Mouse (Mus musculus) intestine, embryonic 14.5 days (tissue): ENCODE measurements around the gene Uchl5. TPM values are rescaled to one million over a fixed set of nuclear protein-coding genes. Genes with fewer than 3 reads are reported as not detected.

Experiments used
- ATAC-seq: fragments of 200-750 bp; cut with Nextera tagmentation; replicated peaks from 2 replicates; pipeline ENCODE4 v1.8.0; 2017; ENCODE audit warnings: low read depth, moderate number of reproducible peaks, moderate TSS enrichment, moderate library complexity; ENCODE audit not compliant: low FRiP score, low TSS enrichment
- DNase-seq: peaks from one replicate; pipeline ENCODE4 v3.0.0-alpha.2; 2018; ENCODE audit warnings: low spot score
- H3K27ac ChIP-seq: fragments of 300-500 bp; sonication (generic); 2 replicates; pipeline ENCODE4 v1.5.1; 2014; ENCODE audit warnings: low read depth, mild to moderate bottlenecking, control low read depth
- H3K27me3 ChIP-seq: fragments of 300-500 bp; sonication (generic); replicated peaks from 2 replicates; pipeline ENCODE4 v1.6.1; 2014; ENCODE audit warnings: low read length, control low read depth; ENCODE audit not compliant: control insufficient read depth, insufficient read depth
- H3K36me3 ChIP-seq: fragments of 300-500 bp; sonication (generic); 2 replicates; pipeline ENCODE4 v1.6.1; 2014; ENCODE audit warnings: low read length, control low read depth; ENCODE audit not compliant: control insufficient read depth, insufficient read depth
- H3K4me1 ChIP-seq: fragments of 300-500 bp; sonication (generic); replicated peaks from 2 replicates; pipeline ENCODE4 v1.6.1; 2014; ENCODE audit warnings: low read length, control low read depth, mixed read lengths; ENCODE audit not compliant: control insufficient read depth, insufficient read depth
- H3K4me2 ChIP-seq: fragments of 300-500 bp; sonication (generic); 2 replicates; pipeline ENCODE4 v1.6.1; 2014; ENCODE audit warnings: low read length
- H3K4me3 ChIP-seq: fragments of 300-500 bp; sonication (generic); 2 replicates; pipeline ENCODE4 v1.5.1; 2014; ENCODE audit warnings: low read depth, low read length, control low read depth, mixed read lengths
- H3K9ac ChIP-seq: fragments of 300-500 bp; sonication (generic); 2 replicates; pipeline ENCODE4 v1.6.1; 2014; ENCODE audit warnings: mild to moderate bottlenecking, low read length
- H3K9me3 ChIP-seq: fragments of 300-500 bp; sonication (generic); 2 replicates; pipeline ENCODE4 v1.6.1; 2016; ENCODE audit warnings: low read length, control low read depth; ENCODE audit not compliant: control insufficient read depth
- WGBS: fragments of 180-500 bp; shearing (Covaris S2); extraction: QIAGEN DNeasy Blood & Tissue Kit; methylation state at CpG from one replicate; pipeline ENCODE4 v1.1.7; 2014; 5-methylcytosine and 5-hydroxymethylcytosine counted together
- polyA plus RNA-seq: library from polyadenylated mRNA; unstranded; fragments of >200 nt; fragmentation: Nextera tagmentation; extraction: Ambion mirVana; gene quantifications from 2 replicates; pipeline ENCODE4 v1.2.1, GENCODE M21; 2014

Gene Uchl5
- polyA plus RNA-seq, result 75.3 and 81.8 TPM in 2 replicates

DNA sequence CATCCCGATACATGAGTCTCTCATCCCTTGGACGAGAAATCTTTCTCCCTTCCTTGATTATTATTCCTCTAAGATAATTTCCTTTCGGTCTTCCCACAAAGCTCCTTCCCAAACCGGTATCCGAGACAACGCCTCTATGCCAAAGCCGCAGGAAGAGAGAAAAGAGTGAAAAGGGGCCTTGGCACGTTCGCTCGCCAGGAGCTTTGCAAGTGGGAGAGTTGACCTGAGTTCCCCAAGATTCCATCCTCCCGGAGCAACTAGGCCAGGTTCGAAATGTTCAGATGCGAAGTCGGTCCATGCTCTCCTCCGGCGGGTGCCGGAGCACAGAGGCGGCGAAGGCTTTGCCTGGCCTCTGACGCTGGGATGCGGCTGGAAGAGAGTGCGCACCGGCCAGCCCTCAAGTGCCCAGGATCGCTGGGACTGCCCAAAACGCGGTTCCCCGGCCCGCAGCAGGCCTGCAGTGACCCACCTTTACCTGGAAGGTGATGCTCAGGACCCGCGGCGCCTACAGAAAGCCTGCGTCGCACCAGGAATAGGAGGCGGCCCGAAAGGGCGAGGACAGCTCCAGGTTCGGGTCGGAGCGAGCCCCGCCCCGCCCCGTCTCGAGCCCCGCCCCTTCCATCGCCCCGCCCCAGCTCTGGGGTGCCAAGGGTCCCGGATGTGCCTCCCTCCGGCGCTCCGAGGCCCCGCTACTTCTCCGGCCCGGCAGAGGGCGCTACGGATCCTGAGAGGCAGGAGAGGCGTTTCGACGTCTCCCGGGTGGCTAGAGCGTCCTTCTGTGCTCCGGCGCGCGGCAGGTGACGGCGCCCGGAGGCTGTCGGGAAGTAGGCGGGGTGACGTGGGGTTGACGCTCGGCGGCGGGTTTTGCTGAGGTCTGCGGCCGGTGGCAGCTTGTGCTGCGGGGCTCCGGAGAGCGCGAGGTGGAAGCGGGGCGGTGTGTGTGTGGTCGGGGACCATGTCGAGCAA lies at the start of gene Uchl5, which contains the start of gene Trove2:
Uchl5 (plus strand) TSS at position 827 of the 966 bp plus-strand sequence.
Trove2 (minus strand) TSS at position 623 of the 966 bp plus-strand sequence.
- under 1% methylated on average over 69 of the region's 84 CpGs for WGBS
- peak within 1 kb of the TSS; percentile 64 for H3K27ac ChIP-seq

DNA sequence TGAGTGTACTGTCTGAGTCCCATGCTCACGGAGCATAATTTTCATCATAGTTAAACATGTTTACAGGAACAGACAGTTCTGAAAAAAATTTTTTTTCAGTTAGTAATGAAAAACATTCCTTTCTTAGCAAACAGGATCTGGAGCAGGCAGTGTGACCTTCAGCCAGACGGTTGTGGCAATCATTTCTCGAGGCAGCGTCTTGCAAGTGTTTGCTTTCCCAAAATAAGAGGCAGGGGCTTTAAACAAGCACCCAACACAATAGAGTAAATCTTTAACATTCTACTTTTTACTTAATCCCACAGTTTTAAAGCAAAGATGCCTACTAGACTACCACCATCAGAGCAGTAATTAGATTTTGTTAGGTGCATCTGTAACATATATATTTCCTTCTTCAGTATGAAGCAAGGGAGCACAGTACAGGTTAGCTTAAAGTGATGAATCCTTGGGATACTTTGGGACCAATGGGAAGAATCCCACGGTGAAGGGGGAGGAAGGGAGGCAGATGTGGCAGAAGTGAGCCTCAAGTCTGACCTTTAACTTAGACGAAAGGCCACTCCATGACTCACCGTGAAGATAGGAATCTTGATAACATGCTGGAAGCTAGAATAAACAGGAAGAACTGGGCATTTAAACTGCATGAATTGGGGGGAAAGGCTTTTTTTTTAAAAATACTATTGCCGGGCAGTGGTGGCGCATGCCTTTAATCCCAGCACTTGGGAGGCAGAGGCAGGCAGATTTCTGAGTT lies 49.2 kb upstream of the Uchl5 start:
- DNase-seq (no peak), ATAC-seq (no peak)
- 52% methylated on average over 9 of the region's 9 CpGs for WGBS

More for the DNA sequence above, at the start of gene Uchl5, which contains the start of gene Trove2:
- H3K4me1 ChIP-seq, result peaks cover 10% of the 10 kb centered on the region
- H3K9ac ChIP-seq, result peak within 1 kb of the TSS; percentile 66
- H3K4me3 ChIP-seq, result peak within 1 kb of the TSS; percentile 71
- H3K9me3 ChIP-seq, result no peaks in the 10 kb centered on the region
- H3K4me2 ChIP-seq, result peak within 1 kb of the TSS; percentile 70
- DNase-seq (peak; percentile 99), ATAC-seq (peak; percentile 98)
- H3K27me3 ChIP-seq, result no peaks in the 10 kb centered on the region
- H3K36me3 ChIP-seq, result peaks cover 11% of the 10 kb centered on the region

DNA sequence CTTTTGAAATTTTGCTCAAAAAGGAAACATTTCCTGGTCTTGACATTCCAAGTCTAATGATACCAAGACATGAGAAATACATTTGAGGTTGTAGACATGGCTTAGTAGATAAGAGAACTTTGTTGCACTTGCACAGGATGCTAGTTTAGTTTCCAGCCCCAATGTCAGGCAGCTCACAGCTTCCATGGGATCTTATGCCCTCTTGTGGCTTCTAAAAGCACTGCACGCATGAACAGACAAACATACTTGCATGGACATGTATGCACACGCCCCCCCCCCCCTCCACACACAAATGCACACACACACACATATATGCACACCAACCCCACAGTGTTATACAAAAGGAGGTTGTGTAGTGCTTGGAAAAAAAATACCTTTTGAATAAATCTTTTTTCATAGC lies 46.2 kb upstream of the Uchl5 start:
- Histone ChIP-seq H3K4me2 (no peak overlapping the region), H3K27ac (no peak overlapping the region), H3K9ac (no peak overlapping the region), H3K4me3 (no peak overlapping the region), H3K9me3 (no peaks in the 10 kb centered on the region), H3K36me3 (no peaks in the 10 kb centered on the region), H3K4me1 (no peaks in the 10 kb centered on the region), H3K27me3 (no peaks in the 10 kb centered on the region)
- WGBS, result 73% methylated on average over 2 of the region's 2 CpGs
- no peak for ATAC-seq
- DNase-seq, result no peak

More for the DNA sequence above, 49.2 kb upstream of the Uchl5 start:
- no peak overlapping the region for H3K9ac ChIP-seq
- no peak overlapping the region for H3K4me3 ChIP-seq
- no peaks in the 10 kb centered on the region for H3K4me1 ChIP-seq
- no peak overlapping the region for H3K27ac ChIP-seq
- no peaks in the 10 kb centered on the region for H3K27me3 ChIP-seq
- no peaks in the 10 kb centered on the region for H3K9me3 ChIP-seq
- H3K4me2 ChIP-seq, result no peak overlapping the region
- H3K36me3 ChIP-seq, result no peaks in the 10 kb centered on the region

DNA sequence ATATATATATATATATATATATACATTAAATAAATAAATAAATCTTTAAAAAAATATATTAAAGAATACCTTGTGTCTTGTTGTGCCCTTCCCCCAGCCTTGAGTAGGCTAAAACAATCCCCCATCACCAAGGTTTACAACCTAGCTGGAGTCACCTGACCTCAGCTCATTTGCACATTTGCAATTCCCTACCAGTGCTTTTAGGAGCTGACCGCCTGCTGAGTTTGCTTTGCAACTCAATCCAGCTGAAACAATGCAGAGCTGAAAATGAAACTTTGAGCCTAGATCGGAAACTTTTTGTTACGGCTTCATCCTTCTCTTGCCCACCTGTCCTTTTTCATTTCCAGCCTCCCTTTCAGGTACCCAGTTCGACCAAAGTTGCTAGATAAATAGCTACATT lies 45.4 kb upstream of the Uchl5 start:
- no peak overlapping the region for H3K4me3 ChIP-seq
- no peaks in the 10 kb centered on the region for H3K4me1 ChIP-seq
- 56% methylated on average over 4 of the region's 4 CpGs for WGBS
- H3K9ac ChIP-seq, result no peak overlapping the region
- no peaks in the 10 kb centered on the region for H3K9me3 ChIP-seq
- H3K27me3 ChIP-seq, result no peaks in the 10 kb centered on the region
- DNase-seq (no peak), ATAC-seq (no peak)
- H3K4me2 ChIP-seq, result no peak overlapping the region
- H3K36me3 ChIP-seq, result no peaks in the 10 kb centered on the region
- no peak overlapping the region for H3K27ac ChIP-seq

DNA sequence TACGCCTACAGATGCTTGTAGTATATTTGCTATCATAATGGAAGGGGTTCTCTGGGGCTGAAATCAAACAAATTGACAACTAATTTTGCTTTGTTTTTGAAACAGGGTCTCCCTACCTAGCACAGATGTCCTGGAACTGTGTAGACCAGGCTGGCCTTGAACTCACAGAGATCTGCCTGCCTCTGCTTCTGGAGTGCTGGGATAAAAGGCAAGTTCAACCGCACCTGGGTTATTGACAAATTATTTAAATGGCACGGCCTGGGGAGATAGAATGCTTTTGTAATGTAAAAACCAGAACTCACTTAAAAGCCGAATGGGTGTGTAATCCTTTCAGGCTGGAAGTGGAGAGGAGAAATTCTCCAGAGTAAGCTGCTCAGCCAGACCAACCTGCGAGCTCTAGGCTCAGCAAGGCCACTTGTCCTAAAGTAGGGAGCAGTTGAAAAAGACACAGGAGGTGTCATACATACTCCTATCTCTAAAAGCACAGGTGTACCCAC lies 43.1 kb upstream of the Uchl5 start:
- no peak for ATAC-seq

DNA sequence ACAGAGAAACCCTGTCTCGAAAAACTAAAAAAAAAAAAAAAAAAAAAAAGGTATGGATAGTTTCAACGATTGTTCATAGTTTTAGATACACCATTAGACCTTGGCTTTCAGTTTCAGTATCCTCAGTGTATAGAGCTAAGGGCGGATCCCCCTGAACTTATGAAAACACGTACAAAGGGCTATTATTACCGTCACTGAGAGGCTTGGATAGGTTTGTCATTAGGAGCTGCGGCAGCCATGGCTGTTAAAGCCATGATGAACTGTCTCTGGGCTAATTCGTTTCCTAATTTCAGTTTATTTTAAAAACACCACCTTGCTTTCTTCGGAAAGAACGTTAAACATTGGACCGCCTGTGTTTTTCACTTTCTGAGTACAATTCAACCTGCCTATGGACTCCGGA lies 38.3 kb upstream of the Uchl5 start:
- DNase-seq (peak; percentile 52), ATAC-seq (peak; percentile 36; the same call in 1 of the 2 replicates)
- peak overlapping the region; percentile 72 for H3K4me3 ChIP-seq
- peak overlapping the region; percentile 71 for H3K4me2 ChIP-seq
- H3K27me3 ChIP-seq, result no peaks in the 10 kb centered on the region
- H3K27ac ChIP-seq, result no peak overlapping the region
- WGBS, result 26% methylated on average over 10 of the region's 11 CpGs
- H3K9ac ChIP-seq, result peak overlapping the region; percentile 75
- no peaks in the 10 kb centered on the region for H3K9me3 ChIP-seq
- no peaks in the 10 kb centered on the region; the same call in 1 of the 2 replicates for H3K4me1 ChIP-seq
- H3K36me3 ChIP-seq, result peaks cover 19% of the 10 kb centered on the region

More for the DNA sequence above, 43.1 kb upstream of the Uchl5 start:
- no peak for DNase-seq
- H3K27ac ChIP-seq, result no peak overlapping the region
- H3K36me3 ChIP-seq, result no peaks in the 10 kb centered on the region
- no peaks in the 10 kb centered on the region for H3K27me3 ChIP-seq
- 79% methylated on average over 5 of the region's 5 CpGs for WGBS
- H3K4me1 ChIP-seq, result no peaks in the 10 kb centered on the region; the same call in 1 of the 2 replicates
- H3K4me3 ChIP-seq, result no peak overlapping the region
- H3K9ac ChIP-seq, result no peak overlapping the region
- no peak overlapping the region for H3K4me2 ChIP-seq
- H3K9me3 ChIP-seq, result no peaks in the 10 kb centered on the region

DNA sequence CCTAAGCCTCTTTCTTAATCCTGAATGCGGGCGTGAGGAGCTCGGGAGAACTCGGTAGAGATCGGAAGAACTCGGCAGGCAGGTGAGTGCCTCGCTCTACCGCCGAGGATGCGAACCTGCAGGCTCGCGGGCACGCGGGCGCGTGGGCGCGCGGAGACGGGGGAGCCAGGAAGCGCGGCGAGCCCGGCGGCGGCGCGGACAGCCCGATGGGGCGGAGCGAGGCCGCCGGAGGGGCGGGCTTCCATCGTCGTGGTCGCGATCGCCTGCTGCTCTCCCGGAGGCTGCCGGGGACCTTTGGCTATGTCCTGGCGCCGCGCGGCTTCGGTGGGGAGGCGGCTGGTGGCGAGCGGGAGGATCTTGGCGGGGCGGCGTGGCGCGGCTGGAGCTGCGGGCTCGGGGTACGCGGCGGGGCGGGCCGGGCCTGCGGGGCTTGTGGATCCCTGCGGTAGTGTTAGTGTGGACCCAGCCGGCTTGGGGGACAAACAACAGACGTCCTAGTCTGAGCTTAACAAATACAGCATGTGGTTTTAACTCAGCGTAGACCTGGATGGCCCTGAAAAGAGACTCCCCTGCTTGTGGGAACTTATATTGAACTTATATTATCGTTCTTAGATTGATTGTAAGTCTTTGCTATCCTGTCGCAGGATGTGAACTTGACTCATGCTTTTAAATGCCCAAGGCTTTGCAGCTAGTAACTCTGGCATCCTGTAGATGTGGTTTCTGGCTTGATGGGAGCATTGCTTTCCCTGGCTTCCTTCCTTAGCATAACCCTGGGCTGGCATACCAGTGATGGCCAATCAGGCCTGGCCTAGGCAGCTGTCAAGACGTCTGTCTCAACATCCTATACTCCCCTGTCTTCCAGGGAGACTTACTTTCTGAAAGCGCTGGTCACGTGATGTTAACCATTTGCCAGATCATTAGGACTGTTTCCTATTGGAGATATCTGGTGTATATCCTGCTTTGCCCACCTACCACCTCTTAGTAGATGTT lies 37.4 kb upstream of the Uchl5 start:
- ATAC-seq, result peak; percentile 89

More for the DNA sequence above, 37.4 kb upstream of the Uchl5 start:
- DNase-seq, result peak; percentile 92
- peak overlapping the region; percentile 75 for H3K9ac ChIP-seq
- H3K4me3 ChIP-seq, result peak overlapping the region; percentile 72
- under 1% methylated on average over 70 of the region's 71 CpGs for WGBS
- H3K27ac ChIP-seq, result peak overlapping the region; percentile 14
- peaks cover 20% of the 10 kb centered on the region for H3K36me3 ChIP-seq
- peak overlapping the region; percentile 71 for H3K4me2 ChIP-seq
- no peaks in the 10 kb centered on the region for H3K9me3 ChIP-seq
- no peaks in the 10 kb centered on the region for H3K27me3 ChIP-seq
- no peaks in the 10 kb centered on the region; the same call in 1 of the 2 replicates for H3K4me1 ChIP-seq
